Mouse (Mus musculus): ENCODE results near the gene Acyp1.

- TF ChIP-seq CTCF (IDR thresholded peaks at IDR 0.05) (no peak), POLR2A (IDR thresholded peaks at IDR 0.05; ENCODE audit: insufficient read depth, low read depth, low read length) (no peak)
These were observed 16.4 kb downstream of the Acyp1 start for GRCm38 (mm10) chr12:85271843-85272206.
